Mouse (Mus musculus): ENCODE data around the gene Elmsan1.

Elmsan1 gene

DNA sequence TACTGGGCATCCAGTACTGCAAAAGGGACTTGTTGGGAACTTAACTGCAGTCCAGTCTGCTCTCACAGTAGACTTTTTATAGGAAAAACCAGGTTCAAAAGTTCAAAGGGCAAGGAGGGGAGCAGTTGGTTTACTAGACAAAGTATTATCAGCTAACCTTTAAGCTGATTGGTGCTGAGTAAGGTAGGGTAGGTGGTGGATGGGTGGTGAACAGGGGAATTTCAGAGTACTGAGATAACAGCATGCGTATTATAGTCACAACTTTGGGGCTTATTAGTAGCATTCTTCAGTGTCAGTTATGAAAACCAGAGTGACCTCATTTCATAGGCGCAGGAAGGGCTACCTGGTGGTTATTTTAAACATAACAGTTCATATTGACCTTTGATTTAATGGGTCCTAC, 119.1 kb downstream of the Elmsan1 start:
- no peak for DNase-seq (ENCODE audit: low spot score)

All from ovary, adult 18-20 months (tissue).